Comparison of ENCODE assay signal across 8 mouse cellular contexts in genomic region chr16:17928087-17928580, GRCm38 (mm10). TPM values are rescaled to one million over a fixed set of nuclear protein-coding genes. Genes with fewer than 3 reads are reported as not detected.
DNase-seq lines count a peak whose midpoint lies in the region; ATAC-seq and TF ChIP-seq lines count a peak whose summit lies in the region.

Gene Slc25a1, minus strand, starts transcription at chr16:17928219.

- peaks cover 20% of the 10 kb centered on the region for H3K36me3 ChIP-seq in hindbrain, embryonic 14.5 days (replicated peaks; ENCODE audit: control insufficient read depth, insufficient read depth)
- no peaks in the 10 kb centered on the region for H3K36me3 ChIP-seq in lung, postnatal 0 days (ENCODE audit: insufficient read depth, low read length)

- H3K4me2 ChIP-seq in hindbrain, embryonic 14.5 days (replicated peaks), result peak within 1 kb of the TSS; percentile 85
- peak within 1 kb of the TSS; percentile 99 for H3K4me2 ChIP-seq in lung, postnatal 0 days (replicated peaks; ENCODE audit: low read depth, low read length)

- no peak for TF ChIP-seq EP300 in lung, postnatal 0 days (IDR thresholded peaks at IDR 0.05)

- H3K27ac ChIP-seq in hindbrain, embryonic 14.5 days, result peak within 1 kb of the TSS; percentile 82
- peak within 1 kb of the TSS; percentile 89 for H3K27ac ChIP-seq in lung, postnatal 0 days (ENCODE audit: low read length)

- under 1% methylated on average over 47 of the region's 47 CpGs for WGBS in hindbrain, embryonic 14.5 days
- WGBS in lung, postnatal 0 days, result 1% methylated on average over 40 of the region's 47 CpGs

- no peaks in the 10 kb centered on the region for H3K9me3 ChIP-seq in hindbrain, embryonic 14.5 days (ENCODE audit: control insufficient read depth, low read length)
- no peaks in the 10 kb centered on the region for H3K9me3 ChIP-seq in lung, postnatal 0 days (ENCODE audit: low read length)

- peaks cover 13% of the 10 kb centered on the region for H3K4me1 ChIP-seq in hindbrain, embryonic 14.5 days (replicated peaks; ENCODE audit: control insufficient read depth, insufficient read depth, low read length)
- no peaks in the 10 kb centered on the region for H3K4me1 ChIP-seq in lung, postnatal 0 days (ENCODE audit: insufficient read depth, low read depth, low read length)

- peak; percentile 50 for DNase-seq in gastrocnemius, adult 18-20 months (ENCODE audit: low spot score)
- peak; percentile 73 for DNase-seq in hindbrain, embryonic 14.5 days (ENCODE audit: low spot score)
- DNase-seq in layer of hippocampus, postnatal 14 days (ENCODE audit: low spot score in 2 of 2), result peak; percentile 77 to 88
- DNase-seq in lung, postnatal 0 days (ENCODE audit: low spot score), result peak; percentile 71
- DNase-seq in ovary, postnatal 14 days (ENCODE audit: low spot score), result peak; percentile 65
- peak; percentile 77 to 84 for DNase-seq in urinary bladder, adult 18-20 months (ENCODE audit: low spot score in 2 of 2)

- H3K4me3 ChIP-seq in hindbrain, embryonic 14.5 days (replicated peaks; ENCODE audit: low read length), result peak within 1 kb of the TSS; percentile 54
- H3K4me3 ChIP-seq in lung, postnatal 0 days (ENCODE audit: low read depth, low read length), result peak within 1 kb of the TSS; percentile 76

- peak within 1 kb of the TSS; percentile 92 for H3K9ac ChIP-seq in hindbrain, embryonic 14.5 days
- H3K9ac ChIP-seq in lung, postnatal 0 days (replicated peaks; ENCODE audit: low read depth), result peak within 1 kb of the TSS; percentile 79

- TF ChIP-seq CTCF in lung, postnatal 0 days (IDR thresholded peaks at IDR 0.05), result no peak

- no peaks in the 10 kb centered on the region for H3K27me3 ChIP-seq in hindbrain, embryonic 14.5 days (ENCODE audit: control insufficient read depth, insufficient read depth, low read length)
- H3K27me3 ChIP-seq in lung, postnatal 0 days (replicated peaks; ENCODE audit: insufficient read depth, low read length), result no peaks in the 10 kb centered on the region

- peak; percentile 25 for ATAC-seq in activated CD4-positive, CD25-positive, alpha-beta regulatory T cell, adult 4 months
- ATAC-seq in common myeloid progenitor, adult 5-6 weeks (replicated peaks; ENCODE audit: low read depth, poor library complexity, severe bottlenecking), result peak; percentile 61
- peak; percentile 73 for ATAC-seq in hindbrain, embryonic 14.5 days (ENCODE audit: low FRiP score)
- ATAC-seq in lung, postnatal 0 days, result peak; percentile 74

RNA-seq across cellular contexts. Expression of gene Slc25a1, which starts in this region (rescaled TPM):
- 10 to 100 TPM in 1 of 2 experiments, 1 to 10 TPM in 1; 6.3 to 13.1 TPM for polyA plus RNA-seq in activated CD4-positive, CD25-positive, alpha-beta regulatory T cell, adult 4 months (2017; shearing (Covaris generic))
- total RNA-seq in common myeloid progenitor, adult 5-6 weeks (2017), result 58.6 and 63.7 TPM in 2 replicates
- total RNA-seq in gastrocnemius, adult 18-20 months (2021), result 1 to 10 TPM; 3.2 to 4.7 TPM
- polyA plus RNA-seq in hindbrain, embryonic 14.5 days (2014; fragmentation: Nextera tagmentation; extraction: Ambion mirVana), result 175 and 176 TPM in 2 replicates
- total RNA-seq in layer of hippocampus, postnatal 14 days (2021), result 10 to 100 TPM; 60.4 to 61.2 TPM
- polyA plus RNA-seq in lung, postnatal 0 days (2015; fragmentation: Nextera tagmentation; extraction: Ambion mirVana), result 87.3 and 94.0 TPM in 2 replicates

Comparison
In these comparisons a context has a peak if more than half of its experiments do, and no peak if none do; other contexts are left out.
1. Peak in every context shown above with its lines: DNase-seq, ATAC-seq, H3K4me3 ChIP-seq and H3K27ac ChIP-seq.
2. RNA of gene Slc25a1 (total RNA-seq): 58.6 to 63.7 TPM in common myeloid progenitor, adult 5-6 weeks and 60.4 to 61.2 TPM in layer of hippocampus, postnatal 14 days; 3.2 to 4.7 TPM in gastrocnemius, adult 18-20 months; every median in the first group is over 10 times any median in the second.